Mouse (Mus musculus): ENCODE measurements at regions not wholly inside any gene's neighbourhood (a gene's known extent, or its start where the extent isn't known, plus 50 kb on each side); places are given as distances from the start of the nearest gene placed in this dataset.

- no peak overlapping the region for H3K27ac ChIP-seq (replicated peaks in 1 of 2; ENCODE audit: control insufficient read depth in 1 of 2, insufficient read depth in 1 of 2, low read depth in 2 of 2, low read length in 2 of 2)
- no peak overlapping the region for H3K9ac ChIP-seq (ENCODE audit: low read length)
- H3K4me3 ChIP-seq (ENCODE audit: control insufficient read depth in 1 of 2, insufficient read depth in 1 of 2, low read depth in 1 of 2, low read length in 2 of 2): no peak overlapping the region
- H3K27me3 ChIP-seq (ENCODE audit: control insufficient read depth, insufficient read depth, low read length): no peaks in the 10 kb centered on the region
- no peaks in the 10 kb centered on the region for H3K4me1 ChIP-seq (ENCODE audit: control insufficient read depth in 2 of 2, insufficient read depth in 2 of 2, low read length in 2 of 2)
- 89% methylated on average over 16 of the region's 16 CpGs for WGBS
- no peak for ATAC-seq (ENCODE audit: insufficient number of reproducible peaks, insufficient read depth, low FRiP score, low read depth)
- no peaks in the 10 kb centered on the region for H3K36me3 ChIP-seq (ENCODE audit: control insufficient read depth, insufficient read depth, low read length)
- no peak overlapping the region for H3K4me2 ChIP-seq (ENCODE audit: low read length)
- no peaks in the 10 kb centered on the region for H3K9me3 ChIP-seq (ENCODE audit: control insufficient read depth, low read length)
These were observed 251.0 kb downstream of the Map2k4 start for GRCm38 (mm10) chr11:65537046-65537630.

GRCm38 (mm10) chr11:65535726-65536442 is 252.2 kb downstream of the Map2k4 start:
- Histone ChIP-seq H3K4me1 (ENCODE audit: control insufficient read depth in 2 of 2, insufficient read depth in 2 of 2, low read length in 2 of 2) (no peaks in the 10 kb centered on the region), H3K4me3 (ENCODE audit: control insufficient read depth in 1 of 2, insufficient read depth in 1 of 2, low read depth in 1 of 2, low read length in 2 of 2) (no peak overlapping the region), H3K9me3 (ENCODE audit: control insufficient read depth, low read length) (no peaks in the 10 kb centered on the region), H3K27me3 (ENCODE audit: control insufficient read depth, insufficient read depth, low read length) (no peaks in the 10 kb centered on the region), H3K4me2 (ENCODE audit: low read length) (no peak overlapping the region), H3K27ac (replicated peaks in 1 of 2; ENCODE audit: control insufficient read depth in 1 of 2, insufficient read depth in 1 of 2, low read depth in 2 of 2, low read length in 2 of 2) (no peak overlapping the region), H3K9ac (ENCODE audit: low read length) (no peak overlapping the region), H3K36me3 (ENCODE audit: control insufficient read depth, insufficient read depth, low read length) (no peaks in the 10 kb centered on the region)
- 90% methylated on average over 8 of the region's 8 CpGs for WGBS
- no peak for ATAC-seq (ENCODE audit: insufficient number of reproducible peaks, insufficient read depth, low FRiP score, low read depth)

GRCm38 (mm10) chr11:65530744-65531143 is 257.4 kb downstream of the Map2k4 start:
- Histone ChIP-seq H3K4me2 (ENCODE audit: low read length) (no peak overlapping the region), H3K4me1 (ENCODE audit: control insufficient read depth in 2 of 2, insufficient read depth in 2 of 2, low read length in 2 of 2) (no peaks in the 10 kb centered on the region; a peak in 1 of 4 replicates), H3K9ac (ENCODE audit: low read length) (no peak overlapping the region), H3K9me3 (ENCODE audit: control insufficient read depth, low read length) (no peaks in the 10 kb centered on the region), H3K36me3 (ENCODE audit: control insufficient read depth, insufficient read depth, low read length) (no peaks in the 10 kb centered on the region), H3K27ac (replicated peaks in 1 of 2; ENCODE audit: control insufficient read depth in 1 of 2, insufficient read depth in 1 of 2, low read depth in 2 of 2, low read length in 2 of 2) (no peak overlapping the region), H3K4me3 (ENCODE audit: control insufficient read depth in 1 of 2, insufficient read depth in 1 of 2, low read depth in 1 of 2, low read length in 2 of 2) (no peak overlapping the region), H3K27me3 (ENCODE audit: control insufficient read depth, insufficient read depth, low read length) (no peaks in the 10 kb centered on the region)
- ATAC-seq (ENCODE audit: insufficient number of reproducible peaks, insufficient read depth, low FRiP score, low read depth): no peak
- WGBS: 53% methylated on average over 5 of the region's 5 CpGs

GRCm38 (mm10) chr11:65505106-65505865 is 235.5 kb upstream of the Myocd start:
- no peak overlapping the region for H3K4me2 ChIP-seq (ENCODE audit: low read length)
- no peak for ATAC-seq (ENCODE audit: insufficient number of reproducible peaks, insufficient read depth, low FRiP score, low read depth)
- H3K4me1 ChIP-seq (ENCODE audit: control insufficient read depth in 2 of 2, insufficient read depth in 2 of 2, low read length in 2 of 2): no peaks in the 10 kb centered on the region
- no peak overlapping the region for H3K9ac ChIP-seq (ENCODE audit: low read length)
- no peak overlapping the region for H3K4me3 ChIP-seq (ENCODE audit: control insufficient read depth in 1 of 2, insufficient read depth in 1 of 2, low read depth in 1 of 2, low read length in 2 of 2)
- 74% methylated on average over 19 of the region's 19 CpGs for WGBS
- H3K9me3 ChIP-seq (ENCODE audit: control insufficient read depth, low read length): no peaks in the 10 kb centered on the region
- H3K36me3 ChIP-seq (ENCODE audit: control insufficient read depth, insufficient read depth, low read length): no peaks in the 10 kb centered on the region
- H3K27me3 ChIP-seq (ENCODE audit: control insufficient read depth, insufficient read depth, low read length): no peaks in the 10 kb centered on the region
- H3K27ac ChIP-seq (replicated peaks in 1 of 2; ENCODE audit: control insufficient read depth in 1 of 2, insufficient read depth in 1 of 2, low read depth in 2 of 2, low read length in 2 of 2): no peak overlapping the region

GRCm38 (mm10) chr11:65497979-65498378 is 228.2 kb upstream of the Myocd start:
- 58% methylated on average over 2 of the region's 2 CpGs for WGBS
- Histone ChIP-seq H3K27me3 (ENCODE audit: control insufficient read depth, insufficient read depth, low read length) (no peaks in the 10 kb centered on the region), H3K9me3 (ENCODE audit: control insufficient read depth, low read length) (no peaks in the 10 kb centered on the region), H3K36me3 (ENCODE audit: control insufficient read depth, insufficient read depth, low read length) (no peaks in the 10 kb centered on the region), H3K4me2 (ENCODE audit: low read length) (no peak overlapping the region), H3K4me1 (ENCODE audit: control insufficient read depth in 2 of 2, insufficient read depth in 2 of 2, low read length in 2 of 2) (peaks cover 0 to 7% of the 10 kb centered on the region in 2 experiments; a peak in 1 of 4 replicates), H3K4me3 (ENCODE audit: control insufficient read depth in 1 of 2, insufficient read depth in 1 of 2, low read depth in 1 of 2, low read length in 2 of 2) (no peak overlapping the region), H3K9ac (ENCODE audit: low read length) (no peak overlapping the region), H3K27ac (replicated peaks in 1 of 2; ENCODE audit: control insufficient read depth in 1 of 2, insufficient read depth in 1 of 2, low read depth in 2 of 2, low read length in 2 of 2) (no peak overlapping the region)
- no peak for ATAC-seq (ENCODE audit: insufficient number of reproducible peaks, insufficient read depth, low FRiP score, low read depth)

- ATAC-seq (ENCODE audit: insufficient number of reproducible peaks, insufficient read depth, low FRiP score, low read depth): no peak
- Histone ChIP-seq H3K4me3 (ENCODE audit: control insufficient read depth in 1 of 2, insufficient read depth in 1 of 2, low read depth in 1 of 2, low read length in 2 of 2) (no peak overlapping the region), H3K27me3 (ENCODE audit: control insufficient read depth, insufficient read depth, low read length) (no peaks in the 10 kb centered on the region), H3K4me1 (ENCODE audit: control insufficient read depth in 2 of 2, insufficient read depth in 2 of 2, low read length in 2 of 2) (peaks cover 0 to 7% of the 10 kb centered on the region in 2 experiments; a peak in 1 of 4 replicates), H3K9me3 (ENCODE audit: control insufficient read depth, low read length) (no peaks in the 10 kb centered on the region), H3K36me3 (ENCODE audit: control insufficient read depth, insufficient read depth, low read length) (no peaks in the 10 kb centered on the region), H3K4me2 (ENCODE audit: low read length) (no peak overlapping the region), H3K9ac (ENCODE audit: low read length) (no peak overlapping the region), H3K27ac (replicated peaks in 1 of 2; ENCODE audit: control insufficient read depth in 1 of 2, insufficient read depth in 1 of 2, low read depth in 2 of 2, low read length in 2 of 2) (no peak overlapping the region)
- 84% methylated on average over 6 of the region's 6 CpGs for WGBS
These were observed 227.6 kb upstream of the Myocd start for GRCm38 (mm10) chr11:65497415-65497814.

GRCm38 (mm10) chr11:65495034-65495433 is 225.2 kb upstream of the Myocd start:
- no peak overlapping the region for H3K9ac ChIP-seq (ENCODE audit: low read length)
- no peak overlapping the region for H3K4me3 ChIP-seq (ENCODE audit: control insufficient read depth in 1 of 2, insufficient read depth in 1 of 2, low read depth in 1 of 2, low read length in 2 of 2)
- H3K4me1 ChIP-seq (ENCODE audit: control insufficient read depth in 2 of 2, insufficient read depth in 2 of 2, low read length in 2 of 2): peaks cover 0 to 7% of the 10 kb centered on the region in 2 experiments; a peak in 1 of 4 replicates
- H3K36me3 ChIP-seq (ENCODE audit: control insufficient read depth, insufficient read depth, low read length): no peaks in the 10 kb centered on the region
- H3K9me3 ChIP-seq (ENCODE audit: control insufficient read depth, low read length): no peaks in the 10 kb centered on the region
- 25% methylated on average over 11 of the region's 11 CpGs for WGBS
- H3K27me3 ChIP-seq (ENCODE audit: control insufficient read depth, insufficient read depth, low read length): no peaks in the 10 kb centered on the region
- H3K4me2 ChIP-seq (ENCODE audit: low read length): no peak overlapping the region
- no peak for ATAC-seq (ENCODE audit: insufficient number of reproducible peaks, insufficient read depth, low FRiP score, low read depth)
- no peak overlapping the region for H3K27ac ChIP-seq (replicated peaks in 1 of 2; ENCODE audit: control insufficient read depth in 1 of 2, insufficient read depth in 1 of 2, low read depth in 2 of 2, low read length in 2 of 2)
